Mouse (Mus musculus) midbrain, embryonic 10.5 days (tissue): ENCODE data around the gene Cyp2a22. TPM values are rescaled to one million over a fixed set of nuclear protein-coding genes. Genes with fewer than 3 reads are reported as not detected.
"Not testable (repeated sequence)": the region's sequence is repeated elsewhere in the genome, so short reads cannot be mapped to it uniquely, and the experiment has no call there.

Experiments
- DNase-seq: peaks from one replicate; pipeline ENCODE4 v3.0.0-alpha.2; 2017; ENCODE audit warnings: low spot score
- H3K27ac ChIP-seq: fragments of 300-500 bp; sonication (generic); replicated peaks from 2 replicates; pipeline ENCODE4 v1.5.1; 2016; ENCODE audit warnings: mild to moderate bottlenecking
- H3K27me3 ChIP-seq: fragments of 300-500 bp; sonication (generic); 2 replicates; pipeline ENCODE4 v1.6.1; 2016; ENCODE audit warnings: low read depth, mild to moderate bottlenecking; ENCODE audit not compliant: poor library complexity, severe bottlenecking
- H3K36me3 ChIP-seq: fragments of 300-500 bp; sonication (generic); 2 replicates; pipeline ENCODE4 v1.6.1; 2016; ENCODE audit warnings: mild to moderate bottlenecking, moderate library complexity
- H3K4me1 ChIP-seq: fragments of 300-500 bp; sonication (generic); 2 replicates; pipeline ENCODE4 v1.6.1; 2016
- H3K4me3 ChIP-seq: fragments of 300-500 bp; sonication (generic); 2 replicates; pipeline ENCODE4 v1.5.1; 2016; ENCODE audit warnings: mild to moderate bottlenecking, moderate library complexity
- H3K9me3 ChIP-seq: fragments of 300-500 bp; sonication (generic); replicated peaks from 2 replicates; pipeline ENCODE4 v1.6.1; 2016; ENCODE audit warnings: mild to moderate bottlenecking
- WGBS: fragments of 180-500 bp; shearing (Covaris S2); methylation state at CpG from one replicate; pipeline ENCODE4 v1.1.7; 2016; 5-methylcytosine and 5-hydroxymethylcytosine counted together
- polyA plus RNA-seq: library from polyadenylated mRNA; unstranded; fragments of >200 nt; fragmentation: Nextera tagmentation; extraction: Ambion mirVana; gene quantifications from 2 replicates; pipeline ENCODE4 v1.2.1, GENCODE M21; 2016

Gene Cyp2a22
- polyA plus RNA-seq = not detected in 2 replicates

DNA sequence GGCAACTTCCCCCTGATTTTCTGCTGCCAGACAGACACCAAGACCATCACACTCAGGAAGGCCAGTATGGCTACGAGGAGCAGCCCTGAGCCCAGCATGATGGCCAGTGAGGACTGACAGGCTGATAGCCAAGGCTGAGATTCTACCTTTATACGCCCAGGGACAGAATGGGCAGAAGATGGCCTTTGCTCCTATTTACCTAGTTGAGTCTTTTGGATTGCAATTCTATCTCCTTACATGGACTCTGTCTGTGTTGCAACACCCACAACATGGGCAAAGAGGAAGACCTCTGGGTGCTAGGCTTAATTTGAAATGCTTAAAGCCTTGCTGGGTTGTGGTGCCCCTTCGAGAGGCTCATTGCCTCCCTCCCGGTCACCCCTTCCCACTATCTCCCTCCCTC is at the start of gene Cyp2a22:
TSS of gene Cyp2a22 (minus strand) at position 123 of the 400 bp plus-strand sequence.
- Histone ChIP-seq H3K9me3 (peaks cover 48% of the 10 kb centered on the region), H3K27me3 (no peaks in the 10 kb centered on the region), H3K36me3 (no peaks in the 10 kb centered on the region), H3K4me1 (no peaks in the 10 kb centered on the region), H3K4me3 (no peak within 1 kb of the TSS), H3K27ac (no peak within 1 kb of the TSS)
- WGBS = 71% methylated on average over 4 of the region's 4 CpGs
- no peak for DNase-seq

DNA sequence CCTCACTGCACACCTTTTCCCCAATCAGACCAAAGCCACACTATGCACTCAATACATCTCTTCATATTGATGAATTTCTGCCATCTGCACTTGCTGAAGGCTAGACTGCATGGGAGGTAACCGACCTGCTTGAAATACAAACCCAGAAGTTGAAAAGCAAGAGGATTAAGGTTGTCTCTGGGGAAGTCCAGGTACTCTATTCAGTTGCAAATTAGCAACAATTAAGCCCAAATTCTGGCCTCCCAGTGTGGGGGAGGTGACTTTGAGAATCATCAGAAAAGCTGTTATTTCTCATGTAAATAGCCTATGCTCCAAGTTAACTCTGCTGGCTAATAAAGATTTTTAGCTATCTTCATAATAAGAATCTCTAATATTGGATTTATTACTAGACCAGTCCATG is 44.0 kb upstream of the Cyp2a22 start:
- H3K4me1 ChIP-seq, H3K36me3 ChIP-seq, H3K9me3 ChIP-seq, H3K27ac ChIP-seq, H3K4me3 ChIP-seq, DNase-seq, H3K27me3 ChIP-seq: not testable (repeated sequence)
- WGBS = 33% methylated on average over 1 of the region's 1 CpGs

DNA sequence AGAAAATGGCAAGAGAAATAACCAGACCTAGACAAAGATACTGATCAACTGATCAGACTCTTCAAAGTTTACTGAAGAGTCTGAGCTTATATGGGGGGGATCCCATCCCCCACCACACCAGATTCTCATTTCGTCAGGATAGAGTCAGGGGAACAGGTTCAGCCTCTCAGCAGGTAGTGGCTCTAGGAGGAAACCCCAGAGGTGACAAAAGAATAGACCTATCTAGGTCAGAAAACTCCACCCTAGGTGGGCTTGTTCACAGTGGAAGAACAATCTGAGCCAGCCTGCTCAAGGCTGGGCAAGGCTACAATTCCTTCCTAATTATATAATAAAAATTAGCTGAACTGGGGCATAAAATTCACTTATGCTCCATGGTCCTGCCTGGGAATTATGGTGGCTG is 43.4 kb upstream of the Cyp2a22 start:
- H3K27ac ChIP-seq = no peak overlapping the region
- H3K4me3 ChIP-seq = no peak overlapping the region
- DNase-seq = no peak
- no peaks in the 10 kb centered on the region for H3K36me3 ChIP-seq
- no peaks in the 10 kb centered on the region for H3K4me1 ChIP-seq
- WGBS = 28% methylated on average over 1 of the region's 1 CpGs
- peaks cover 8% of the 10 kb centered on the region; the same call in 1 of the 2 replicates for H3K9me3 ChIP-seq
- no peaks in the 10 kb centered on the region for H3K27me3 ChIP-seq

DNA sequence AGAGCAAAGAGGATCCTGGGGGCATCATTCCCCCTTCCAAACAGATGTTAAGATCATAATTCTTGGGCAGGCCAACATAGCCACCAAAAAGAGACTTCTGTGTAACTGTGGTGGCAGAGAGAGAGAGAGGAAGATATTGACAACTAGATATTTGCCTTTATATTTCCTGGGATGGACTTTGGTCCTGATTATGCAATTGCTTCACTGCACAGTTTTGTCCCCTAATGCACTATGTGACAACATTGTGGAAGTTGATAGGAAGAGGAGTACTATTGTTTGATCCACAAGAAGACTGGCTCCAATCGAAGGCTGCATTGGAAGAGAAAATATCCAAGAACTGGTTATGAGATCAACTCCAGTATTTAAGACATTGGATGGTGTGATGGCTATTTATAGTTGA is 42.8 kb upstream of the Cyp2a22 start:
- not testable (repeated sequence) for H3K4me3 ChIP-seq, H3K27me3 ChIP-seq, H3K9me3 ChIP-seq, H3K4me1 ChIP-seq, H3K27ac ChIP-seq, H3K36me3 ChIP-seq, DNase-seq
- WGBS = 87% methylated on average over 1 of the region's 1 CpGs

DNA sequence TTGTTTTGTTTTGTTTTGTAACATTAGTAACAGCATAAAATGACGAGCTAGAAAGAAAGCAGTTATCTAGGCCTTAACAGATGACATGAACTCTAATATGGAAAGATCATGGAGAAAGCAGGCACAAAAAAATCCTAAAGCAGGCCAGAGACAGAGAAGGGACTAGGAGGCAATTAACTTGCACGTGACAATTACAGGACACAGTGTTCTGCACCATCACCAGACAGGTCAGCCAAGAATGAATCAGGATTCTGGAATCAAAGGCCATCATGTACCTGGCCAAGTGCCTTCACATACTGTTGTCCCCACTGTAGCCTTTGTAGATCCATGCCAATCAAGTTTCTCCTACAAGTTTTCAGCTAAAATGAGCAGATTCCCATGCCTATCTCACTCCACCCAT is 42.3 kb upstream of the Cyp2a22 start:
- H3K27ac ChIP-seq, H3K4me3 ChIP-seq, H3K36me3 ChIP-seq, DNase-seq, H3K4me1 ChIP-seq, H3K9me3 ChIP-seq, H3K27me3 ChIP-seq: not testable (repeated sequence)
- WGBS = 85% methylated on average over 2 of the region's 2 CpGs

DNA sequence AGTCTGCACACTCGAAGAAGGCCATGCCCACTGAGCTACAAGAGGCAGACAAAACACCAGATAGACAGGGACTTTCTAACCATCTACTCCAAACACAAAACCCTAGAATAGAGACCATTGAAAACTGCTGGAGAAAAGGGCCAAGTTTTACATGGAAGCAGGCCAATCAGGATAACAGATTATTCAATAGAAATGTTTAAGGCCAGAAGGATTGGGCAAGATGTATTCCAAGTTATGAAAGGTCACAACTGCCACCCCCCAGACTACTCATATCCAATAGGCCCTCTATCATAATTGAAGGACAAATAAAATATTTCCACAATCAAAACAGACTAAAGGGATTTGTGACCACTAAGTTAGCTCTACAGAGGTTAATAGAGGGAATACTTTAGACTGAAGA is 23.2 kb upstream of the Cyp2a22 start:
- WGBS = 88% methylated on average over 1 of the region's 1 CpGs
- not testable (repeated sequence) for H3K4me1 ChIP-seq, H3K9me3 ChIP-seq, H3K27ac ChIP-seq, H3K4me3 ChIP-seq, H3K36me3 ChIP-seq, DNase-seq, H3K27me3 ChIP-seq

DNA sequence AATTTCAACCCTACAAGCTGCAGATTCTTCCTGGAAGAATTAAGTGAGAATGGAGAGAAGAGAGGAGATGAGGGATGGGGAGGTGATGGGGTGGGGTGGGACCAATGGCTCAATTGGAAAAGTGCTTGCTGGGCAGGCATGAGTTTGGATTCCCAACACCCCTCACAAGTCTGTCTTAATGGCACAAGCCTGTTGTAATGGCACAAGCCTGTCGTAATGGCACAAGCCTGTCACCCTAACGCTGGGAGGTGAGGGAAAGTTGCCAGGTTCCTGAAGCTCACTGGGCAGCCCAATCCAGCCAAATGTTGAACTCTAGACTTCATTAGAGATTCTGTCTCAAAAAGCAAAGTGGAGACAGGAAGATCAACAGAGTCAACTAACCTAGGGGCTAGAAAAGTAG is 14.1 kb upstream of the Cyp2a22 start:
- WGBS = 92% methylated on average over 2 of the region's 2 CpGs
- H3K27me3 ChIP-seq, H3K27ac ChIP-seq, H3K36me3 ChIP-seq, H3K4me1 ChIP-seq, DNase-seq, H3K4me3 ChIP-seq, H3K9me3 ChIP-seq: not testable (repeated sequence)

DNA sequence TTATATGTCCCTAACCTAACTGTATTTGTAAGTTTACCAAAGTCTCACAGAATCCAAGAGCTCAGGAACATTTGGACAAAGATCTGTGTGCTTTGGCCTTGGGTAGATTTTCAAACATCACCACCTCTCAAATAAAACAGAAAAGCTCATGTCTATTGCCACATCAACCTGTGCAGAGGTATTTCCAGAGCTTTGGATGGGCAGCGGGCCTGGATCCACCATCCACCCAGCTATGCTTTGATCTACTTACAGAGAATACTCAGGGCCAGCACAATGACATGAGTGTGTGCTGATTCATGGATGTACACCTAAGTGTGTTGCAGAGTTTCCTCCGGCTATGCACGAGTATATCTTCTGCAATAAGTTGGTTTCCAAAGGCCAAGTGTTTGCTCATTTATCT is 13.5 kb upstream of the Cyp2a22 start:
- not testable (repeated sequence) for H3K4me3 ChIP-seq, H3K36me3 ChIP-seq, H3K9me3 ChIP-seq, DNase-seq, H3K4me1 ChIP-seq, H3K27ac ChIP-seq, H3K27me3 ChIP-seq
- 89% methylated on average over 3 of the region's 3 CpGs for WGBS

DNA sequence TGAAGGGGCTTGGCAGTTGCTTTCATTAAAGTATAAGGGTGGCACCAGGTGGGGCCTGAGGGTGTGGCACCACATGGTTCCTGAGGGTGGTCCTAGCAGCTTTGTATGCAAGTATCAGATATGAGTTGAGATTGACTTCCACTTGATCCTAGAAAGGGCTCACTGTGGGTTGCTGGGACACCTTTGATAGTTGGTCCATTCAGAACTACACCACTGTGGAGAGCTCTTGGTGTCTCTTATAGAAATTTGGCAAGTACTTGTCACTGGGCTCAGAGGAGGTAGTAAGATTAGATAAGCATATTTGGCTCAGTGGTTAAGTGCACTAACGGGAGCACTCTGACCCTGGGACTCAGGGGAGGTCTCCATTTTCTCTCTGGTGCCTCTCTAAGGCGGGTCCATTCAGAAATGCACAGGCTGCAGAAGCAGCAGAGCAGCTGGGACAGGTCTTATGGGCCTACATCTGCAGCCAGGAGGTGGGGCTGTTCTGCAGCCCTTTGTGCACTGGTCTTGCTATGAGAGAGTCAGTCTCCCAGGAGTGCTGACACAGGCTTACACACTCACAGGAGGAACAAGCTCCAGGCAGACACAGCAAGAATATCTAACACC is 2.2 kb upstream of the Cyp2a22 start:
- H3K27ac ChIP-seq, DNase-seq, H3K27me3 ChIP-seq, H3K4me3 ChIP-seq, H3K4me1 ChIP-seq, H3K36me3 ChIP-seq: not testable (repeated sequence)
- H3K9me3 ChIP-seq = peaks cover 50% of the 10 kb centered on the region
- WGBS = 52% methylated on average over 2 of the region's 2 CpGs

DNA sequence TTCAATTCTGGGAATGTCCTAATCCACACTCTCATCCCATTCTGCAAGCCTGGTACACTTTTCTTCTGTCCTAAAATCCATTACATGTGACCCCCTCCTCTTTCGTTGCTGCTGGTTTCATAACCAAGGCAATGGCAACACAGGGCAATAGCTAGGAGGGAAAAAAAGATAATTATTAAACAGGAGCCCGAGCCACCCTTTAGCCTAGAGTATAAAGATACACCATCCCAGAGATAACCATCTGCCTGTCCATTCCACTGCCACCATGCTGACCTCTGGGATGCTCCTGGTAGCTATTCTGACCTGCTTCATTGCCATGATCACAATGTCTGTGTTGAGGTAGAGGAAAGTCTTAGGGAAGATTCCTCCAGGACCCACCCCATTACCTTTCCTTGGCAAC is 22.1 kb downstream of the Cyp2a22 start:
- H3K27me3 ChIP-seq, H3K4me1 ChIP-seq, H3K4me3 ChIP-seq, H3K36me3 ChIP-seq, DNase-seq, H3K27ac ChIP-seq: not testable (repeated sequence)
- WGBS = 79% methylated on average over 2 of the region's 2 CpGs
- peaks cover 16% of the 10 kb centered on the region; the same call in 1 of the 2 replicates for H3K9me3 ChIP-seq

Other genes with a start within 250 kb of the Cyp2a22 start
- gene Cyp2b19, start 182.2 kb downstream of the Cyp2a22 start, polyA plus RNA-seq = not detected in 2 replicates
- gene Cyp2g1, start 130.5 kb downstream of the Cyp2a22 start, polyA plus RNA-seq = not detected in 2 replicates
- 0.17 TPM in 1 of 2 replicates, not detected in the other for gene Cyp2a5, start 104.1 kb downstream of the Cyp2a22 start, polyA plus RNA-seq
- gene Cyp2a12, start 89.7 kb upstream of the Cyp2a22 start, polyA plus RNA-seq = not detected in 2 replicates
- not detected in 2 replicates for gene Cyp2f2, start 180.5 kb upstream of the Cyp2a22 start, polyA plus RNA-seq
- gene Cyp2t4, start 214.3 kb upstream of the Cyp2a22 start, polyA plus RNA-seq = 0.12 and 0.19 TPM in 2 replicates
- gene Egln2, start 227.4 kb upstream of the Cyp2a22 start, polyA plus RNA-seq = 80.4 and 84.4 TPM in 2 replicates
- gene Rab4b, start 239.5 kb upstream of the Cyp2a22 start, polyA plus RNA-seq = 69.0 and 71.0 TPM in 2 replicates
- not detected in 2 replicates for gene Gm21983, start 241.7 kb upstream of the Cyp2a22 start, polyA plus RNA-seq
- 2.1 and 2.2 TPM in 2 replicates for gene Mia, start 241.8 kb upstream of the Cyp2a22 start, polyA plus RNA-seq